Mouse (Mus musculus) forebrain, embryonic 11.5 days (tissue): ENCODE measurements around the gene Edaradd. TPM values are rescaled to one million over a fixed set of nuclear protein-coding genes. Genes with fewer than 3 reads are reported as not detected.
"Not testable (repeated sequence)": the region's sequence is repeated elsewhere in the genome, so short reads cannot be mapped to it uniquely, and the experiment has no call there.

Source experiments
- ATAC-seq: fragments of 200-750 bp; cut with Nextera tagmentation; replicated peaks from 2 replicates; pipeline ENCODE4 v1.8.0; 2017; ENCODE audit warnings: moderate TSS enrichment; ENCODE audit not compliant: low FRiP score
- DNase-seq: peaks from one replicate; pipeline ENCODE4 v3.0.0-alpha.2; 2017; ENCODE audit warnings: low spot score
- H3K27ac ChIP-seq: fragments of 300-500 bp; sonication (generic); 2 replicates; pipeline ENCODE4 v1.5.1; 2014; ENCODE audit warnings: low read depth, low read length
- H3K27me3 ChIP-seq: fragments of 300-500 bp; sonication (generic); 2 replicates; pipeline ENCODE4 v1.6.1; 2014; ENCODE audit warnings: mild to moderate bottlenecking, low read length, mixed read lengths; ENCODE audit not compliant: control insufficient read depth, insufficient read depth
- H3K36me3 ChIP-seq: fragments of 300-500 bp; sonication (generic); 2 replicates; pipeline ENCODE4 v1.6.1; 2014; ENCODE audit warnings: mild to moderate bottlenecking, low read length, moderate library complexity, mixed read lengths; ENCODE audit not compliant: control insufficient read depth, insufficient read depth
- H3K4me1 ChIP-seq: fragments of 300-500 bp; sonication (generic); replicated peaks from 2 replicates; pipeline ENCODE4 v1.6.1; 2014; ENCODE audit warnings: low read length, mixed read lengths; ENCODE audit not compliant: control insufficient read depth, insufficient read depth
- H3K4me2 ChIP-seq: fragments of 300-500 bp; sonication (generic); 2 replicates; pipeline ENCODE4 v1.6.1; 2014; ENCODE audit warnings: low read depth, mild to moderate bottlenecking, low read length, moderate library complexity, mixed read lengths; ENCODE audit not compliant: severe bottlenecking
- H3K4me3 ChIP-seq: fragments of 300-500 bp; sonication (generic); 2 replicates; pipeline ENCODE4 v1.5.1; 2014; ENCODE audit warnings: low read depth, low read length
- H3K9ac ChIP-seq: fragments of 300-500 bp; sonication (generic); 2 replicates; pipeline ENCODE4 v1.6.1; 2014; ENCODE audit warnings: low read length
- H3K9me3 ChIP-seq: fragments of 300-500 bp; sonication (generic); 2 replicates; pipeline ENCODE4 v1.6.1; 2016; ENCODE audit warnings: low read length, mixed read lengths; ENCODE audit not compliant: control insufficient read depth
- WGBS: fragments of 180-500 bp; shearing (Covaris S2); extraction: QIAGEN DNeasy Blood & Tissue Kit; methylation state at CpG from one replicate; pipeline ENCODE4 v1.1.7; 2014; 5-methylcytosine and 5-hydroxymethylcytosine counted together
- polyA plus RNA-seq: library from polyadenylated mRNA; unstranded; fragments of >200 nt; fragmentation: Nextera tagmentation; extraction: Ambion mirVana; gene quantifications from 2 replicates; pipeline ENCODE4 v1.2.1, GENCODE M21; 2014

Edaradd gene
- polyA plus RNA-seq, 1 experiment from 2014 or later, result 1.8 TPM

DNA sequence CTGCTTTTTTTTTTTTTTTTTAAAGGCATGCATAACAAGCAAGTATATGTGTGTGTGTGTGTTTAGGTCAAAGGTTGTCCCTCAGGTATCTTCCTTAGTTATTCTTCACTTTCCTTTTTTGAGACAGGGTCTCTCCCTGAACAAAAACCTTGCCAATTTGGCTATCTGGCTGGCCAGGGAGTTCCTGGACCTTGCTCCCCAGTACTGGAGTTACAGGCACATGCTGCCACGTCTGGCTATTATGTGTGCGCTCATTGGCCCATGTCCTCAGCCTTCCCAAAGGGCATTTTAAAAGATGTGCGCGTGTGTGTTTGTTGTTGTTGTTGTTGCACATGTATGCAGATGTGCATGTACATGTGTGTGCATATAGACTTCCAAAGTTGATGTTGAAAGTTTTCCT is 43.4 kb downstream of the Edaradd start:
- Histone ChIP-seq H3K27me3 (no peaks in the 10 kb centered on the region), H3K27ac (no peak overlapping the region), H3K4me3 (no peak overlapping the region), H3K9ac (no peak overlapping the region), H3K9me3 (no peaks in the 10 kb centered on the region), H3K36me3 (no peaks in the 10 kb centered on the region), H3K4me1 (no peaks in the 10 kb centered on the region), H3K4me2 (no peak overlapping the region)
- 90% methylated on average over 4 of the region's 4 CpGs for WGBS
- DNase-seq (no peak), ATAC-seq (no peak)

DNA sequence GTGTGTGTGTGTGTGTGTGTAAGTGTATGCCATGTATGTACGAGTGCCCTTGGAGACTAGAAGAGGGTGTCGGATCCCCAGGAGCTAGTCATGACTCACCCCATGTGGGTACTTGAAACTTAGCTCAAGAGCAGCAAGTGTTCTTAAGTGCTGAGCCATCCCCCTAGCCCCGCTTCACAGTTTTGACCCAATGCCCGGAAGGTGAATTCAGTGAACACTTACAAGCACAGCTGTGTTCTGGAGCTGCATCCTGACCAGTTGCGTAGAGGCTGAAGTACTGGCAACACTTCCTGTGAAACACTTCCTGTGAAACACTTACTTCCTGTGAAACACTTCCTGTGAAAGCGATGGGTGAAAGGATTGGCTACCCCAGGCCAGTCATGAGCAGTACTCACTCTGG is 45.0 kb downstream of the Edaradd start:
- Histone ChIP-seq H3K27ac (no peak overlapping the region), H3K9me3 (no peaks in the 10 kb centered on the region), H3K9ac (no peak overlapping the region), H3K27me3 (no peaks in the 10 kb centered on the region), H3K4me3 (no peak overlapping the region), H3K4me2 (no peak overlapping the region), H3K36me3 (no peaks in the 10 kb centered on the region), H3K4me1 (no peaks in the 10 kb centered on the region)
- DNase-seq (no peak), ATAC-seq (no peak)
- 91% methylated on average over 6 of the region's 6 CpGs for WGBS

DNA sequence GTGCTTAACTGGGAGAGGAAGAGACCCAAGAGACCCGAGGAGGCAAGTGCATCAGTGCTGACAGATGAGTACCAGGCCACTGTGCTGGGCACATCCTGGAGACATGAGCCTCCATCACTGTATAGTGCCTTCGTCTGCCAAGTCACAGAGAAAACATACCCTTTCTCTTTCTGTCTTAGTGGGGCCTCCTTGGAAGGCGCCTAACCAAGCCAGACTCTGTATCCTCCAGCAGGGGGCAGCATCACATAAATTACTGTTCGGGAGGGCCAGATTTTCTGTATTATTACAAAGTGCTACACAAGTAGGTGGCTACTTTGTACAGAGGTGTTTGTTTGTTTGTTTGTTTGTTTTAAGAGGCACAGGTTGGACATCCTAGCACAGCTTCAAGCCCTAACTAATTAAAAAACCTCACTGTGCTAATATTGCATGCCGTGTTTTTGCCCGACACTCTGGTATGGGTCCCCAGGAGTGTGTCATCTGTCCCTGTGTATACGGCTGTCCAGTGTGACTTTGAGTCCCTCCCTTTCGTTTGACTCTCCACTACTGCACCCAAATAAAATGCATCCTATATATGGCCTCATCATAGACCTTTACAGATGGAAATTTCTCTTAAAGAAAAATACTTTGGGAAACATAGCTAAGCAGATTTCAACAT is 46.4 kb downstream of the Edaradd start:
- Histone ChIP-seq H3K4me3 (no peak overlapping the region), H3K4me1 (no peaks in the 10 kb centered on the region), H3K27ac (no peak overlapping the region), H3K4me2 (no peak overlapping the region), H3K27me3 (no peaks in the 10 kb centered on the region), H3K36me3 (no peaks in the 10 kb centered on the region), H3K9ac (no peak overlapping the region), H3K9me3 (no peaks in the 10 kb centered on the region)
- 37% methylated on average over 8 of the region's 8 CpGs for WGBS
- DNase-seq, result peak; percentile 82
- ATAC-seq, result peak; percentile 79

DNA sequence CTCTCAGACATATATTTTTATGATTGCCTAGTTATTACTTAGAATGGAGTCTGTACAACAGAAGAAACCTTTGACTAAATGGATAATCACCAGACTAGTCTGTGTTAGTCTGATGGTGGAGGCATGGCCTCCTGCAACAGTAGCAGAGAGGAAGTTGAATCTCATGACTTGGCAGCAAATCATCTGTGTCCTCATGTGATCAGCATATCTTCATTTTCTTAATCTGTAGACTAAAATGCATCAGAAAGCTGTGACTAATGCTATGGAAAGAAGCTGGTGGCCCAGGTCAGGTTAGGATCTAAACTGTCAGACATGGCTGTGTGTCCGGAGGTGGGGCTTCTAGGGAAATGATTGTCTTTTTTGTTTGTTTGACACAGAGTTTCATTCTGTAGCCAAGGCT is 51.8 kb downstream of the Edaradd start:
- ATAC-seq (no peak), DNase-seq (no peak)
- Histone ChIP-seq H3K4me1 (no peaks in the 10 kb centered on the region), H3K4me2 (no peak overlapping the region), H3K27me3 (no peaks in the 10 kb centered on the region), H3K4me3 (no peak overlapping the region), H3K27ac (no peak overlapping the region), H3K36me3 (no peaks in the 10 kb centered on the region), H3K9me3 (no peaks in the 10 kb centered on the region), H3K9ac (no peak overlapping the region)
- WGBS, result 90% methylated on average over 1 of the region's 1 CpGs

DNA sequence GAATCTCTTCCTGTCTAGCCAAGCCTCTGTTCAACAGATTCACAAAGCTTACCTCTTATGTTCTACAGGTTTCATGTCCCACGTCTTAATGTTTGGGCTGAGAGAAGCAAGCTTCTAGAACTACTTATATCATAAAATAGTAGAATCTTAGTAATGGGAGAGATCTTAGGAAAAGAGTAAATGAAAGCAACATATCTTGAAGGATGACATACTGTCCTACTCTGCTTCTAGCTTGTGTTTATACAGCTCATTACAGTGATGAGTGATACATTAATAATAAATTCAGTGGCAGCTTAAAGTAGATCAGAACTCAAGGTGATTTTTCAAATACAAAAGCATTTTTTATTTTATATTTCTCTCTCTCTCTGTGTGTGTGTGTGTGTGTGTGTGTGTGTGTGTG is 55.4 kb downstream of the Edaradd start, which contains the start of gene Lgals8:
Gene Lgals8 (minus strand): TSS at position 101 of the 400 bp plus-strand sequence.
- 86% methylated on average over 1 of the region's 1 CpGs for WGBS

DNA sequence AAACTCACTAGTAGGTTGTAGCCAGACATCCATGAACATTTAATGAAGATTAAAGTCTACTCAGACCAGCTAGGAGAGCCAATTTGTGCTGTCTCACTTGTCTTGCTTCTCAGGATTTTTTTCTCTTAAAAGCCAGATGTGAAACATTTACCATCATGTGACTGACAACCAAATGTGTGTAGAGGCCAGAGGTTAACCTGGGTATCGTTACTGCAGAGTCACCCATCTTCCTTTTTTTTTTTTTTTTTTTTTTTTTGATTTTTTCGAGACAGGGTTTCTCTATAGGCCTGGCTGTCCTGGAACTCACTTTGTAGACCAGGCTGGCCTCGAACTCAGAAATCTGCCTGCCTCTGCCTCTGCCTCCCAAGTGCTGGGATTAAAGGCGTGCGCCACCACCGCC is 56.1 kb downstream of the Edaradd start:
- H3K27me3 ChIP-seq, DNase-seq, ATAC-seq, H3K9me3 ChIP-seq, H3K4me3 ChIP-seq, H3K4me1 ChIP-seq, H3K4me2 ChIP-seq, H3K27ac ChIP-seq, H3K36me3 ChIP-seq, H3K9ac ChIP-seq: not testable (repeated sequence)
- WGBS, result 93% methylated on average over 6 of the region's 6 CpGs

More for the DNA sequence above, 55.4 kb downstream of the Edaradd start, which contains the start of gene Lgals8:
- Histone ChIP-seq H3K27me3 (no peaks in the 10 kb centered on the region), H3K9me3 (no peaks in the 10 kb centered on the region), H3K36me3 (no peaks in the 10 kb centered on the region), H3K4me1 (no peaks in the 10 kb centered on the region), H3K9ac (no peak within 1 kb of the TSS), H3K27ac (no peak within 1 kb of the TSS), H3K4me3 (no peak within 1 kb of the TSS), H3K4me2 (no peak within 1 kb of the TSS)
- DNase-seq (no peak), ATAC-seq (no peak)

DNA sequence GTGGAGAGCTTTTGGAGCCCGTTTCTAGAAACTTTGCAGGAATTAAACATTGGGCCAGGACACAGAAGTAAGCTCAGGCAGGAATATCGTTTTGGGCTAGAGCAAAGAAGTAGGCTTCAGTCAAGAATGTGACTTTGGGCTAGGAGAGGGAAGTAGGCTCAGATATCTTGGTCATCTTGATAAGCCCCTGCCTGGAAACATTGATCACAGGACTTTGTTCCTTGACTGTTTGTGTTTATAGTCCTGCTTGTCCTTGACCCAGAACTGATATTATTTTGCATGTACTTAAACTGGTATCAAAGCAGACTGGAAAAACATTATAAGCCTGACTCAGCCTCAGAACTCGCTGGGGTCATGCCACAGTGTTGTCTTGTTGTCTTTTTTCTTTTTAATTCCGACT is 57.6 kb downstream of the Edaradd start:
- Histone ChIP-seq H3K36me3 (no peaks in the 10 kb centered on the region), H3K27ac (no peak overlapping the region), H3K9me3 (no peaks in the 10 kb centered on the region), H3K4me1 (no peaks in the 10 kb centered on the region), H3K4me3 (no peak overlapping the region), H3K27me3 (no peaks in the 10 kb centered on the region), H3K9ac (no peak overlapping the region), H3K4me2 (no peak overlapping the region)
- DNase-seq (no peak), ATAC-seq (no peak)
- WGBS, result 86% methylated on average over 4 of the region's 4 CpGs

DNA sequence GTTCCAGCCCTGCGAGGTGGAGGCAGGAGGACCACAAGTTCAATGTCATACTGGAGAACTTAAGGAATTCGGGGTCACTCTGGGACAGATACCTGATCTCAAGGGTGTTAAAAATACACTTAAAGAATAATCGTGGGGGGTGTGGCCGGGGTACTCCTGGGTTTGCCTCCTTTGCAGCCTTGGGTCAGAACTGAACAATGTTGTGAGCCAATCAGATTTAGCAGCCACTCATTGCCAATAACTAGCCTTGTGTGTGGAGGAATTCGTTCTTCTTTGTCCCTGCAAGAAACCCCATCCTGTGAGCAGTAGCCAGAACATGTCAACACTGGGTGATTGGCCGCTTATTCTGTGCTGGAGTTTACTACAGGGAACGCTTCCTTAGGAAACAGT is 58.5 kb downstream of the Edaradd start:
- WGBS, result 3% methylated on average over 7 of the region's 7 CpGs
- Histone ChIP-seq H3K4me2 (peak overlapping the region; percentile 58), H3K4me3 (peak overlapping the region; percentile 60), H3K9me3 (no peaks in the 10 kb centered on the region), H3K27ac (no peak overlapping the region), H3K27me3 (no peaks in the 10 kb centered on the region), H3K4me1 (no peaks in the 10 kb centered on the region), H3K36me3 (no peaks in the 10 kb centered on the region), H3K9ac (peak overlapping the region; percentile 64)
- DNase-seq (no peak), ATAC-seq (no peak; the same call in 1 of the 2 replicates)
